Mouse (Mus musculus): ENCODE results near the gene Cd96.

GRCm38 (mm10) chr16:46063278-46063677 is 56.8 kb downstream of the Cd96 start:
- TF ChIP-seq GATA1 (IDR thresholded peaks at IDR 0.05; ENCODE audit: borderline replicate concordance, low read length) (no peak), CTCF (IDR thresholded peaks at IDR 0.05; ENCODE audit: low read depth, low read length) (no peak), GATA2 (IDR thresholded peaks at IDR 0.05; ENCODE audit: borderline replicate concordance, low read depth, low read length) (no peak)

Measured in G1E (cell line).